Mouse (Mus musculus) small intestine, adult 2 months (tissue): ENCODE measurements around the gene Gtf3a. TPM values are rescaled to one million over a fixed set of nuclear protein-coding genes. Genes with fewer than 3 reads are reported as not detected.

Experiments
- H3K27ac ChIP-seq: fragments of 200-500 bp; 2 replicates; pipeline ENCODE4 v1.5.1; 2012; ENCODE audit warnings: low read depth, low read length, control low read depth, inconsistent platforms; ENCODE audit not compliant: insufficient read depth
- H3K27me3 ChIP-seq: fragments of 200-500 bp; 2 replicates; pipeline ENCODE4 v1.6.1; 2012; ENCODE audit warnings: mild to moderate bottlenecking, moderate library complexity, low read length, inconsistent platforms; ENCODE audit not compliant: control insufficient read depth, insufficient read depth
- H3K36me3 ChIP-seq: fragments of 200-500 bp; 2 replicates; pipeline ENCODE4 v1.6.1; 2012; ENCODE audit warnings: mild to moderate bottlenecking, low read length, control low read depth, inconsistent platforms; ENCODE audit not compliant: control insufficient read depth, insufficient read depth
- H3K4me1 ChIP-seq: fragments of 200-500 bp; 2 replicates; pipeline ENCODE4 v1.6.1; 2012; ENCODE audit warnings: low read length, inconsistent platforms, mixed read lengths; ENCODE audit not compliant: control insufficient read depth, insufficient read depth, insufficient read length
- H3K4me3 ChIP-seq: fragments of 200-500 bp; 2 replicates; pipeline ENCODE4 v1.5.1; 2012; ENCODE audit warnings: low read depth, mild to moderate bottlenecking, control low read depth, inconsistent platforms, low read length, moderate library complexity
- CTCF ChIP-seq: fragments of 200-500 bp; IDR thresholded peaks from 2 replicates; pipeline ENCODE4 v1.5.1; 2012; ENCODE audit warnings: low read depth, mild to moderate bottlenecking, control low read depth, inconsistent platforms, low read length, moderate library complexity, mixed read lengths; ENCODE audit not compliant: insufficient replicate concordance, insufficient read length; ENCODE audit errors: extremely low read depth
- POLR2A ChIP-seq: fragments of 200-500 bp; IDR thresholded peaks from 2 replicates; pipeline ENCODE4 v1.6.1; 2012; ENCODE audit warnings: low read depth, mild to moderate bottlenecking, control low read depth, inconsistent platforms, low read length, moderate library complexity
- WGBS: fragments of 180-500 bp; shearing (Covaris S2); methylation state at CpG from one replicate; pipeline ENCODE4 v1.1.7; 2018; 5-methylcytosine and 5-hydroxymethylcytosine counted together
- polyA plus RNA-seq: library from polyadenylated mRNA; depleted of rRNA; stranded (reverse); fragments of >200 nt; gene quantifications from 2 replicates; pipeline ENCODE4 v1.2.3, GENCODE M21; 2012

Gtf3a gene
- polyA plus RNA-seq, 1 experiment = 51.6 TPM

DNA sequence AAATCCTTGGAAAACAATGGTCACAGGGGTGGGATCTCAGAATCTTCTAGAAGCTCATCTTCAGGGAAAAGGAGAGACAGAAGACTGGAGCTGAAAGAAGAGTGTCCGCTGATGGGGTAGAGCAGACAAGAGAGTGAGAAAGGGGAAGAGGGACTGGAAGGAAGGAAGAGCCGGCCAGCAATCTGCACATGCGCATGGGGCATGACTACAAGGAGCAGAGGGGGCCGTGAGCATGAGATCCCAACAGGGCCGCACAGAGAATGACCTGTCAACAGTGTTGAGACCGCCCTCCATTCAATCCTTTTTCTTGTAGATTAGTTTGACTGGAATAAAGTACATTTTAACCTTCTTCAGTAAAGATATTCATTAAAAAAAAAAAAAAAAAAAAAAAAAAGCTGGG lies 960 bp upstream of the Gtf3a start:
- Histone ChIP-seq H3K4me3 (no peak overlapping the region), H3K27me3 (no peaks in the 10 kb centered on the region), H3K36me3 (peaks cover 9% of the 10 kb centered on the region), H3K4me1 (peaks cover 6% of the 10 kb centered on the region; the same call in 1 of the 2 replicates), H3K27ac (no peak overlapping the region)
- no peak for TF ChIP-seq CTCF
- TF ChIP-seq POLR2A = no peak
- 88% methylated on average over 6 of the region's 6 CpGs for WGBS

DNA sequence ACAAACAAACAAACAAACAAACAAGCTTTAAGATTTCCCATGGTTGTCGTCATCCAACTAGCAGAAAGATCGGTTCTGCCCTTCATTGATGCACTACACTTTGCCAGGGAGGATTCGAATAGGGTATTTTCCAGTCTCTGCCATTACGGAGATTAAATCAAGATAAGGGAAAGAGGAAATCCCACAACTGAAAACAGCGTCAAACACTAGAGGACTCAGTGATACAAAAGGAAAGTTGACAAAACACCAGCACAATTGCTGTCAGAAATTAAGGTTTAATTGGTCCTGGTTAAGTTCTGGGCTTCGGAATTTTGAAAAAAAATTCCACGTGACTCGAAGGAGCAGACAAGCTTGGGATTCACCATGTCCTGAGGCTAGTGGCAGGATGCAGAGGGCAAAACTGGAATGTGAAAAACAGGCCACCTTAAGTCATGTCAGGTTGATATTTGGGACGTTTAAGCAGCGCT lies 383 bp upstream of the Gtf3a start:
- peak overlapping the region; percentile 73 for H3K4me3 ChIP-seq
- H3K36me3 ChIP-seq = peaks cover 12% of the 10 kb centered on the region
- peak overlapping the region; percentile 84 for H3K27ac ChIP-seq
- no peaks in the 10 kb centered on the region for H3K27me3 ChIP-seq
- peaks cover 5% of the 10 kb centered on the region; the same call in 1 of the 2 replicates for H3K4me1 ChIP-seq
- WGBS = 5% methylated on average over 10 of the region's 10 CpGs
- TF ChIP-seq CTCF (no peak), POLR2A (no peak; the same call in 1 of the 2 replicates)

- TF ChIP-seq POLR2A (no peak), CTCF (no peak)
- peaks cover 66% of the 10 kb centered on the region for H3K36me3 ChIP-seq
- WGBS = 92% methylated on average over 7 of the region's 7 CpGs
- H3K4me1 ChIP-seq = peaks cover under 1% of the 10 kb centered on the region
- no peaks in the 10 kb centered on the region for H3K27me3 ChIP-seq
- H3K4me3 ChIP-seq = no peak overlapping the region
- H3K27ac ChIP-seq = no peak overlapping the region
These were observed 6.1 kb downstream of the Gtf3a start for GRCm38 (mm10) chr5:146954576-146954975.

DNA sequence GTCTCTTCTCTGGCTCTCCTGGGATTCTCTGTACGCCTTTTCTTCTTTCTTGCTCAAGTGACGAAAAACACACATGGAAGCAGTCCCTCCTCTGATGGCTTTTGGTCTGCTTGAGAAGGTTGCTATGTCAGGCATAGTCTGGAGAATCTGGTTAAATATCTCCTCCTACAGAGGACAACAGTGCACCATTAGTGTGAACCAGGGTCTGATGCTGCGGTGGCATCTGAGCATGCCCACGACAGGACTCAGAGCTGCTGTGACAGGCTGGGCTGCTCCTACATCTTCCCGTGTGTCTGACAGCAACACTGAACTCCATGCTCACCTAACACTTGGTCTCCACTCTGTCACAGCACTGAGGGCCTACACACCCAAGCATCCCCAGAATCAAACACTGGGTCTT lies 7.2 kb downstream of the Gtf3a start:
- peaks cover 66% of the 10 kb centered on the region for H3K36me3 ChIP-seq

GRCm38 (mm10) chr5:146956678-146957077 lies 8.2 kb downstream of the Gtf3a start:
- 88% methylated on average over 18 of the region's 18 CpGs for WGBS
- no peaks in the 10 kb centered on the region; the same call in 1 of the 2 replicates for H3K4me1 ChIP-seq
- TF ChIP-seq CTCF = no peak
- TF ChIP-seq POLR2A = no peak
- H3K4me3 ChIP-seq = no peak overlapping the region
- no peak overlapping the region for H3K27ac ChIP-seq
- no peaks in the 10 kb centered on the region for H3K27me3 ChIP-seq
- peaks cover 69% of the 10 kb centered on the region for H3K36me3 ChIP-seq

More for the DNA sequence above, 7.2 kb downstream of the Gtf3a start:
- 81% methylated on average over 5 of the region's 5 CpGs for WGBS
- Histone ChIP-seq H3K4me3 (no peak overlapping the region), H3K4me1 (no peaks in the 10 kb centered on the region; the same call in 1 of the 2 replicates), H3K27ac (no peak overlapping the region), H3K27me3 (no peaks in the 10 kb centered on the region)
- TF ChIP-seq POLR2A = no peak
- no peak for TF ChIP-seq CTCF

DNA sequence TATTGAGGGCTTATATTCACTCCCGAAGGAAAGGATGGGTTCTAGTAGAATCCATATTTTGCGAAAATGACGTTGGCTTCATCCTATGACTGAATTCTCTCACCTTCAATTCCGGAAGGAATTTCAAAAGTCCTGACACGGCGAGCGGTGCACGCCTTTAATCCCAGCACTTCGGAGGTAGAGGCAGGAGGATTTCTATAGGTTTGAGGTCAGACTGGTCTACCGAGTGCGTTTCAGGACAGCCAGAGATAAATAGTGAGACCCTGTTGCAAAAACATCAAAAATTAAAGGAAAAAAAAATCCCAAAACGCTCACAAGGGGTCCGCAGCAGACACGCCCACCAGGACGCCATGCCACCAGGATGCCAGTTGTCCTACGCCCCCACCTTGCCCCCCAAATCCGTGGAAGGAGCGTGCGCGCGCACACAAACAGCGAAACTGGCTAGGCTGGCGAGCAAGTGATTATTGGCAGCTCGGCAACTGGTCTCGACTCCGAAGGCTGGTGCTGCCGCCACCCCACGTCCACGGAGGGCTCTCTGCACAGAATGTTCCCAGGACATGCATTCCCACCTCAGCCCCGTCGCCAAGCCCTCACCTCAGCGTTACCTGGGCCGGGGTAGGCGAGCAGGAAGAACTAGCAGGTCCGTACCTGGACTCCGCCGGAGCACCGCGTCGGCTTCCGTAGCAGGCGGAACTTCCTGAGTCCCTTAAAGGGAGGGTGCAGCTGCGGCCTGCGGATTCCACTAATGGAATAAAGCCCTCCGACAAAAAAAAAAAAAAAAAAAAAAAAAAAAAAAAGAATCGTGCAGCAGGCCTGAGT lies 14.9 kb downstream of the Gtf3a start, which contains the start of gene Mtif3:
Gene Mtif3 (minus strand): TSS at position 683 of the 819 bp plus-strand sequence.
- H3K27ac ChIP-seq = peak within 1 kb of the TSS; percentile 29; the same call in 1 of the 2 replicates
- peaks cover 17% of the 10 kb centered on the region for H3K36me3 ChIP-seq
- TF ChIP-seq POLR2A (peak; percentile 44; the same call in 1 of the 2 replicates), CTCF (no peak)
- H3K4me3 ChIP-seq = peak within 1 kb of the TSS; percentile 85
- no peaks in the 10 kb centered on the region for H3K27me3 ChIP-seq
- under 1% methylated on average over 46 of the region's 46 CpGs for WGBS
- peaks cover 7% of the 10 kb centered on the region; the same call in 1 of the 2 replicates for H3K4me1 ChIP-seq

DNA sequence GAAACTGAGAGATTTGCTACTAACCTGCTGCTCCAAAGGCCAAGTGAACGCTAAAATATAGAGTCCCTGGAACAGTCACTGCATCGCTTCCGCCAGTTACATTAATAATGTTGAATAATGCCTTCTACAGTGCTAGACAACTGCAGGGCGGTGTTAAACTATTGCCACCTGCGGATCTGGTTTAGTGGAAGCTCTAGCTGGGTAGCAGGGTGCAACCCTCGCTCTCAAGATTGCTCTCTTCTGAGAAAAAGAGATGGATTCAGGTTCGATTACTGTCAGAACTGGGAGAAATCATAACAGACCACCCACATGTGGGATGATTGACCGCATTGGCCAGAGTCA lies 15.5 kb downstream of the Gtf3a start:
- H3K27ac ChIP-seq = no peak overlapping the region
- peaks cover 7% of the 10 kb centered on the region; the same call in 1 of the 2 replicates for H3K4me1 ChIP-seq
- TF ChIP-seq POLR2A (no peak), CTCF (no peak)
- WGBS = 46% methylated on average over 8 of the region's 8 CpGs
- no peaks in the 10 kb centered on the region for H3K27me3 ChIP-seq
- no peak overlapping the region for H3K4me3 ChIP-seq
- H3K36me3 ChIP-seq = peaks cover 11% of the 10 kb centered on the region
